Mouse (Mus musculus) left cerebral cortex, adult 18-20 months (tissue): Measurements from ENCODE around the gene Ndufa8. TPM values are rescaled to one million over a fixed set of nuclear protein-coding genes. Genes with fewer than 3 reads are reported as not detected.

Experiments
- DNase-seq, 2 experiments: peaks; one replicate each; pipeline ENCODE4 v3.0.0; 2021 to 2022; ENCODE audit warnings: low spot score in 2 of 2, mixed read lengths in 1 of 2
- total RNA-seq, 2 experiments: library from RNA; stranded (reverse); gene quantifications; 2 replicates each; pipeline ENCODE4 v1.2.3; 2021

The Ndufa8 gene
- total RNA-seq, 2 experiments from 2014 or later: 191 to 192 TPM

- DNase-seq: no peak
Measured at GRCm38 (mm10) chr2:36049567-36049954, 355 bp upstream of the Ndufa8 start.

DNA sequence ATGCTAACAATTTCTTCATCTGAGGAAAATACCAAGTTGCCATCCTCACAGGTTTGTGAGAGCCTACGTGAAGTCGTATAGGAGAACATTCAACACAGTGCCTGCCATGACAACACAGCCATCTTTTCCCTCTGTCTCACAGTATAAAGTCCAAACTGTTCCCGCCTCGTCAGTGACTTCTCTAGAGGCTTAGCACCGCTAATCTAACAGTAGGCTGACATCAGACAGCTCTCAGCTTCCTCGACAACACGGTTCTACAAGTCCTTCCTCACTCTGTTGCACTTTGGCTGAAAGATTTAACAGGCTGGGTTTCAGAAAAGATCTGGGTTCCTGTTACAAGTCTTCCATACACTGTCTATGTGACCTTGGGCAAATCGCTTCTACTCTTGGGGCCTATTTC, 1.0 kb downstream of the Ndufa8 start:
- no peak for DNase-seq

DNA sequence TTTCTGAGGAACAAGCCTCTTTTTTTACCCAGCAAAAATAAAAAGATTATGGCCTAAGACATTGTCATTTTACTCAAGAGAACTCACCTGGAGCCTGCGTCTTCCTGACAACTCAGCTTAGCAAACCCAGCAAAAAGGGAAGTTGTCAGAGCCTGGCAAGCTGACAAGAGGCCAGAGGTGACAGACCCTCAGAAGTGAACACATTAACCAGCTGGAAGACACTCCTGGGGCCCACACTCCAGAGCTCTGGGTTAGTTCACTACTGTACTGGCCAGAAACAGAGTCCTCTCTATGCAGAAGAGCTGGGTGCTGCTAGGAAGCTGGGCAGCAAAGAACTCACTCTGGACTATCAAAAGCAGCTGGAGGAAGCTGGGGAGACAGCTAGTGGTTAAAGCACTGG, 8.3 kb downstream of the Ndufa8 start:
- no peak for DNase-seq

DNA sequence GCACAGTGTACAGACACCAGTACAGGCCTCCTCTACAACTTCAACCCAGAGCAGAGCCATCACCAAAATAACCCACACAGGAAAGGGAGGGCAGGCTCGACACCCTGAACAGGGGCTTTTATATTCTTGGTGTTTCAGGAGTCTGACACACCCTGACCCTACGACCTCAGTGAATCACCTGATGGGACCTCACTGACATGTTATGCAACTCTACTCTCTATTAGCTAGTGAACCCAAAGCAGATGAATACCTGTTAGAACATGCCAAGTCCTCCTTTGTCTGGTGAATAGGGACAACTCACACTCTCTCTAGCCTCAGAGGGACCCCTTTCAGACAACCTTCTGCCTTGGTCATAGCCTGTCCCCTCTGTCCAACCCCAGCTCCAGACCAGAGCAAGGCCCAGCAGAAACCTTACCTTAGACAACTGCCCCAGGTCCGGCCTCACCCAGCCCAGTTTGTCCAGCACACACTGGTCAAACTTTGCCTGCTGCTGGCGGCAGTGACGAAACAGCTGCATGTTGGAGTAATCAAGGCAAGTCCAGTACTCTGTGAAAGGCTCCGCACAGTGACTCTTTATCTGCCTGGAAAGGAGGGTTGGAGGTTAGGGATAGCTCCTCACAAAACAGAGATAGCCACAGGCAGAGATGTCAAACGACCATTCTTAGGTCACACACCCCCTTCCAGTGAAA, 9.8 kb downstream of the Ndufa8 start:
- DNase-seq: no peak

GRCm38 (mm10) chr2:36035413-36036081, 13.7 kb downstream of the Ndufa8 start:
- DNase-seq: no peak

DNA sequence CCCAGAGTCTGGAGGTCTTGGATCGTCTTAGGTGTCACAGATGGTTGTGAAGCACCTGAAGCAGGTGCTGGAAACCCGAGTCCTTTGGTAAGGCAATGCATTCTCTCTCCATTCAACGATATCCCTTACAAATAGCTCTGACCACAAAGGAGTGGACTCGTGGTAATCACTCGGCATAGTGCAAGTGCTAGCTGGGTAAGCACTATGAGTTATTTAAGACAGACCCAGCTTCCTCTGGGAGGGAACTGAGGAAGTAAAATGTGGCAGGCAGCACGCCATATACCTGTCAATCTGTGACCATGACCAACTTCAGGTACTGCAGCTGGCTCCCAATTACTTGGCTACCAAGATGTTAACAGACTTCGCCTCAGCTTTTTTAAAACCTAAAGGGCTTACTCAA, 14.3 kb downstream of the Ndufa8 start:
- DNase-seq: no peak

DNA sequence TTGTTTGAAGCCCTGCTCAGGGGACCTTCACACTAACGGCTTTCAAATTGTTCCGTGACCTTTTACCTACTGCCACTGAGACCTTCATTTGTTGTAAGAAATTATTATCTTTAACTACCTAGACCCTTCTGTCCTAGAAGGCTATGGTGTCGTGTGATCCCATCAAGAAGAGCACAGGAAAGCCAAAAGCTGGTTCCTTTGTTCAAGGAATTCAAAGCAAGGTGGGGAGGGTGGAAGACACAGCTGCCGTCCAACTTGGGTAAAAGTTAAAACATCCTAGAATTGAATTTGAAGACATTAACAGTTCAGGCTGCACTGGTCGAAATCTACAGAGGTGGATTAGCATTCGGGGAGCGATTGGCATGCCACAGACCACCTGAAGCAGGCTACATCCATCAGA, 15.2 kb downstream of the Ndufa8 start:
- DNase-seq: no peak

GRCm38 (mm10) chr2:36032884-36033283, 16.3 kb downstream of the Ndufa8 start:
- no peak for DNase-seq

GRCm38 (mm10) chr2:36023291-36023690, 25.9 kb downstream of the Ndufa8 start:
- DNase-seq: no peak

DNA sequence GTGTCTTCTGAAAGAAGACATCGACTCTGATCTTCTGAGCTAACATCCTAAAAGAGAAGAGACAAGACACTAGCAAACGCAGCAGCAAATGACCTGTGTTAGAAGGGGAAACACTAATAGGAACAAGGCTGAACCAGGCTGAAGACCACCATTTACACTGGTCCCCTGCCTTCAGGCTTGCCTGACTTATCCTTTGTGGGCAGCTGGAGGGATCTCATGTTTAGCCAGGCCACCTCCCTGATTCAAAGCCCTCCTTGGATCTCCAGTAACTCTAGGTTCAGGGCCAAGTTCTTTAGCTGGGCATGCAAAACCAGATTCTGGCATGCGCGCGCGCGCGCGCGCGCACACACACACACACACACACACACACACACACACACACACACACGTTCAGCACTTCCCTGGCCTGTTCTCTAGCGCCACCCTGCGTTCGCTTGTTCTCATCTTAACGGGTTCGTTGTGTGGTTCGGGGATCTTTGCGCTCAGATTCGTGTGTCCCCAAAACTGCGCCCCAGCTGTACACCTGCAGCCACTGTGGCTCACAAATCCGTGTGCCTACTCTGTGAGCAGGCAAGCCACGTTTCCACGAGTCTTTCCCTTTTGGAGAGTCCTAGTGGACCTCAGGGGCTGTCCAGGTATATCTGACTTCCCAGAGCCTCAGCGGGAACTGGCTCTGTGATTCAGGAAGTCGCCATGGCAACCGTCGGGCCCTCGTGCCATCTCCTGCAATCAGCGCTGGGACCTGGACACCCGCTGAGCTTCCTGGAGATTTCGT, 27.6 kb downstream of the Ndufa8 start:
- DNase-seq: peak; percentile 90 to 94

- DNase-seq: no peak
Measured at GRCm38 (mm10) chr2:36013010-36013409, 36.2 kb downstream of the Ndufa8 start.

- DNase-seq: peak; percentile 28 to 52
Measured at GRCm38 (mm10) chr2:36011331-36011825, 37.8 kb downstream of the Ndufa8 start.

DNA sequence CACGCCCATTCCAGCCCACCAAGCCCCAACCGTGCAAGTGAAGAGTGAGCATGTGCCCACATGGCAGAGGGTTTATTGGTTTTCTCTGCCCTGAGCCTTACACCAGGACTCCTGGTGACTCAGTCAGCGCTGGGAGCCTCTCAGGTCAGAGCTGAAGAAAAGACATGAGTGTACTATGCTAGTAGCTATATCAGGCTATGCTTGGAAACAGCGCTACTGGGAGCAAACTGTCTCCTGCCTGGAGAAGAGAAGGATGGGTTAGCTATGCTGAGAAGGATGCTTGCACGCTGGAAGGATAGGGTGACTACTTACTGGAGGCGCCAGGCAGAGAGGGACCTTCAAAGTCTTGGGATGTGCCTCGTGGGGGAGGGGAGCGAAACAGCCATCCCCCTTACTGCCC, 38.6 kb downstream of the Ndufa8 start:
- DNase-seq: no peak

DNA sequence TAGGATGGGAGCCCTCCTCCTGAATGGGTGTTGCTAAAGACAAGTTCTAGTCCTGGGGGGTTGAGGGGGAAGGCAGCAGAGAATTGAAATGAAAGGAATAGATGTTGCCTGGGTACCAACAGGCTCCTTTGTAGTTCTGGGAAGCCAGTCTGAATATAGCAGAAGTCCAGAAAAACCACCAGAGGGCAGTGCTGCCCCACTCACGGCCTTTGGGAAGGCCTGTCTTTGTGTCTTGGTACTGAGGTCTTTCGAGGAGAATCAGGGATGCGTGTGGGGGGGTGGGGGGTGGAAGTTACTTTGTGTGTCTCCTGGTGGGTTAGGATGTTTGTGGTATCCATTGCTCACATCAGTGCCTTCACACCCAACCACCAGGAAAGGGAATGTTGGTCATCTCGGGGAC, 39.8 kb downstream of the Ndufa8 start:
- peak; percentile 63 to 71 for DNase-seq

GRCm38 (mm10) chr2:36008071-36008470, 41.1 kb downstream of the Ndufa8 start:
- DNase-seq: peak in 1 of 2 experiments; percentile 71

GRCm38 (mm10) chr2:36002188-36002587, 47.0 kb downstream of the Ndufa8 start:
- DNase-seq: no peak

DNA sequence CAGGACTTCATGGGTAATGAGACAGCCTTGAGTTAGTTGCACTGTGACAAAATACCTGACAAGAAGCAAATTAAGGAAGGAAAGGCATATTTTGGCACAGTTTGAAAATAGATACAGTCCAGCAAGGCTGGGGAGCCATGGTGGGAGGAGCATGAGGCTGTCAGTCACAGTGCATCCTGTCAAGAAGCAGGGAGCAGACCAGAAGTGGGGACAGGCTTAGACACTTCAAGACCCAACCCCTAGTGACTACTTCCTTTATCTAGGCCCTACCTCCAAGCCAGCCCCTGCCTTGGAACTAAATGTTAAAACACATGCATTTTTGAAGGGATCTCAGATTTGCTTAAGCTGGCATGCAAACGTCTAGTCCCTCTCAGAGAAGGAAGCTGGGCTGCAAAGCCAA, 48.8 kb downstream of the Ndufa8 start:
- DNase-seq: no peak

DNA sequence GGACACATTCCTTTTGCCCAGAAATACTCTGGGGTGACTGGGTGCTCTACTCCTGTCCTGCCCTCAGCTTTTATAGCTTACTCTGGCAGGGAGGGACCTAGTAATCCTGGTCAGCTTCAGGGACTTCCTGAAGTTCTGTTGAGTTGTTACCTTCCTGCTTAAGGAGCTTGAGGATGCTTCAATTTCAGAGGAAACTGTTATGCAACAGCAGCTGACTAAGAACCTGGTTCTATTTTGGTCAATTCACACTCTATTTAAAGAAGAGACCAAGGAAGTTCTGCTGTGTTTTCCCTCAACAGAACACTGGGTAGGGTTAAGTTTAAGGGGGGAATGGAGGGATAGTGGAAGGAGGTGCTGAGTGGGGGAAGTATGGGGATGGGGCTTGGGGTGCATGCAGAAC, 50.0 kb downstream of the Ndufa8 start:
- no peak for DNase-seq

- no peak for DNase-seq
Measured at GRCm38 (mm10) chr2:35998416-35998815, 50.8 kb downstream of the Ndufa8 start.

- no peak for DNase-seq
Measured at GRCm38 (mm10) chr2:35996753-35997152, 52.5 kb downstream of the Ndufa8 start.

DNA sequence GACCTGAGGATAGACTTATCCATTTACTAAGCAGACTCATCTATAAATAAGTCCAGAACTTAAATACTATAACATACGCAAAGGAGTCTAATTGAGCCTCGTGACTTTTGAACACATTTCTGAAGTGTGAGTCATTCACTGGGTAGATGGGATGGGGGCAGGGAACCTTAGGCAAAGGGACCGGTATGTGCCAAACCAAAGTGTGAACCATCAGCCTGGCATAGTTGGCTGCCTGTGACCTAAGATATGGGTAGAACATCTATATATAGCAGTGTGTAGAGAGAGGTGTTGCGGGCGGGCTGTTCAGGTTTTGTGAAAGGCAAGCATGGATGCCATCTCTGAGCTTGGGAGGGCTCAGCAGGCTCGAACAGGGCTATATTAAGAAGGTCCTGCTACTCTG, 54.9 kb downstream of the Ndufa8 start:
- peak in 1 of 2 experiments; percentile 31 for DNase-seq

DNA sequence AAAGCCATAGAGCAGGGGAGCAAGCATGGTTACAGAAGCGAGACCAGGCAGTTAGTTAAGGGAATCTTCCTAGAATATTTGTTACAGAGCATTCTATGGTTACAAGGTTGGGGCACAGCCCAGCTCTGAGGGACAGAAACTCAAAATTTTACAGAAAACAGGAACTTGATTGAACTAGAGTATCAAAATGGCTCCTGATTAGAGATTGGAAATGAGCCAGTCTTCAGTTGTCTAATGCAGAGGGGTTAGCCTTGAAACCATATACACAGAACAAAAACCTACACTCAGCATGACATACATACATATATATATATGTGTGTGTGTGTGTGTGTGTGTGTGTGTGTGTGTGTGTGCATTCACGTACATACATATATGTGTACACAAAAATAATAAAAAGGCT, 55.7 kb downstream of the Ndufa8 start:
- DNase-seq: no peak
